Comparison of ENCODE assay signal across 1 mouse cellular context in the genomic region with DNA sequence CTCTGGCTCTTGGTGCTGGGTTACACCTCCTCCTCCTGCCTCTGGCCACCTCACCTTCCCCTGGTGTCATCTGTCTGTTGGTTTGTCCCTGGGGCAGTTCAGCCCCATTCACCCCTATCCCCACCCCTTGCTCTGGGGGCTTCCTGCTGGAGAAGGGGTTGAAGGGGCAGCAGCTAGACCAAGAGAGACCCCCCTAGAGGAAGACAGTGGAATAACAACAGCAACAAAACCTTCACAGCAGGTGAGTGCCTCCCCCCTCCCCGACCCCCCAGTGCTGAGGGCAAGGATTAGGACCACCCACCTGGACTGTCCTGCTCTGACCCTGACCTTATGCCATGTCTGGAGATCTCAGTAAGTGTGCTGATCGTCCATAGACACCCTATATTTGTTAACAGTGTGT.
TF ChIP-seq lines count a peak whose summit lies in the region.

No protein-coding gene starts in this region.

TF ChIP-seq in CH12.LX, 34 proteins besides CTCF, POLR2A, EP300 and RAD21:
- no peak for TF ChIP-seq PAX5 (IDR thresholded peaks at IDR 0.05; ENCODE audit: low read length)
- TF ChIP-seq ETS1 (conservative IDR thresholded peaks at IDR 0.05; ENCODE audit: low read depth, low read length), result no peak
- no peak for TF ChIP-seq MXI1 (IDR thresholded peaks at IDR 0.05; ENCODE audit: low read depth, low read length)
- TF ChIP-seq ZMIZ1 (IDR thresholded peaks at IDR 0.05; ENCODE audit: low read depth, low read length), result no peak
- TF ChIP-seq MEF2A (IDR thresholded peaks at IDR 0.05; ENCODE audit: borderline replicate concordance, low read depth, low read length), result no peak
- TF ChIP-seq CHD2 (IDR thresholded peaks at IDR 0.05; ENCODE audit: low read length), result no peak
- TF ChIP-seq KAT2A (IDR thresholded peaks at IDR 0.05; ENCODE audit: insufficient replicate concordance, low read length), result no peak
- no peak for TF ChIP-seq NELFE (IDR thresholded peaks at IDR 0.05; ENCODE audit: low read depth, low read length)
- TF ChIP-seq RCOR1 (conservative IDR thresholded peaks at IDR 0.05; ENCODE audit: low read depth, low read length), result no peak
- no peak for TF ChIP-seq USF1 (IDR thresholded peaks at IDR 0.05; ENCODE audit: low read depth, low read length)
